8 mouse cellular contexts compared by ENCODE assay signal in the genomic region with DNA sequence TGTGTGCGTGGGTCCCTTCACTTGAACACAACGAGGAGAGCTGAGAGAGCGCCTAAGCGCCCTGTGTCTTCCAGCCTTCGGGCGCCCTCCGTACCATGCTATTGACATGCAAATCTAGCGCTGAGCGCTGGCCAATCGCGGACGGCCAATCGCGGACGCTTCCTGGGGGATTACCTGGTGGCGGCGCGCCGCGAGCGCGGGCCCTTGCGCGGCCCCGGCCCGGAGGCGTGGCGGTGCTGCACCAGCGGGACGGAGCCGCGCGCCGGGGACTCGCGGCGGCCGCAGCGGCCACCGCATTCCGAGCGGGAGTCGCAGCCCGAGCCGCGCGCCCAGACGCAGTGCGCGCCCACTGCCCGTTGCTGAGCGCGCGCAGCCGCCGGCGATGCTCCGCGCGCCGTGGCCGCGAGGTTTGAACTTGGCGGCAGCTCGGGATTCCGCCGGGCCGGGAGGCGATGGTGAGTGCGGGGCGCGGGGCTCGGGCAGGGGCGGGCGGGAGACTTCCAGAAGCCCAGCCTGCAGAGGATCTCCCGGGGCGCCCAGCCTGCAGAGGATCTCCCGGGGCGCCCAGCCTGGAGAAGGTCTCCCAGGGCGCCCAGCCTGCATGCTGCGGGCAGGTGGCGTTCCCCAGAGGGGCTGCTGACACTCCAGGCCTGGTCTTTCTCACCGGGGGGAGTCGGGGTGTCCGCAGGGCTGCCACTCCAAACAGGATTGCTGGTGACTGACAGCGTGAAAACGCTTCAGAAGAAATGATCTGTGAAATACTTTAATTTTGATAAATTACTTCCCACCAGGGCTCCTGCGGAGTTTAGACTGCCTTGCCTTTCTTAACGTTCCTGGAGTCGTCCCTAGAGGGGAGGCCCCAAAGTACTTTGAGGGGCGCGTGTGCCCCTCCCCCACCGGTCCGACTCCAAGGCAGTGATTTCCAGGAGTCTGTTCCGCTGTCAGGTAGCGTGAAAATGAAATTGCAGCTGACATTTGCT.
DNase-seq lines count a peak whose midpoint lies in the region; ATAC-seq and TF ChIP-seq lines count a peak whose summit lies in the region.

No protein-coding gene starts in this region.

- intact Hi-C loops in left cerebral cortex, postnatal 4 days (cut with DNase I), result loop anchor here (10.0 kb wide), 1 partner anchor 163 kb away; no protein-coding TSS in a partner anchor

- H3K27me3 ChIP-seq in intestine, postnatal 0 days (replicated peaks; ENCODE audit: control insufficient read depth, insufficient read depth, low read length), result no peaks in the 10 kb centered on the region

- peak overlapping the region; percentile 86 for H3K4me3 ChIP-seq in intestine, postnatal 0 days (ENCODE audit: low read depth, low read length)

- H3K9me3 ChIP-seq in intestine, postnatal 0 days (ENCODE audit: control insufficient read depth), result no peaks in the 10 kb centered on the region

- peak overlapping the region; percentile 81 for H3K4me2 ChIP-seq in intestine, postnatal 0 days (replicated peaks; ENCODE audit: low read depth)

- peak; percentile 92 for ATAC-seq in intestine, postnatal 0 days
- ATAC-seq in monocyte, adult 5-6 weeks (replicated peaks; ENCODE audit: insufficient number of reproducible peaks, low FRiP score, low TSS enrichment, poor library complexity, severe bottlenecking), result no peak

- peaks cover 12% of the 10 kb centered on the region for H3K4me1 ChIP-seq in intestine, postnatal 0 days (replicated peaks; ENCODE audit: control insufficient read depth, insufficient read depth, low read length)

- peak; percentile 85 for DNase-seq in adrenal gland, postnatal 25 days
- peak; percentile 95 for DNase-seq in embryo, embryonic 11 days
- peak; percentile 99 for DNase-seq in heart, adult 11 months
- peak; percentile 74 for DNase-seq in left cerebral cortex, postnatal 4 days
- DNase-seq in mesoderm, embryonic 11.5 days (ENCODE audit: low read depth, low spot score), result peak; percentile 90
- DNase-seq in right cerebral cortex, postnatal 4 days, result peak; percentile 69

- under 1% methylated on average over 94 of the region's 96 CpGs for WGBS in intestine, postnatal 0 days

- peak overlapping the region; percentile 79 for H3K9ac ChIP-seq in intestine, postnatal 0 days (ENCODE audit: low read depth, low read length)

- peak overlapping the region; percentile 84 for H3K27ac ChIP-seq in intestine, postnatal 0 days (ENCODE audit: low read depth, low read length)

- peak; percentile 5; the same call in 1 of the 2 replicates for TF ChIP-seq CTCF in intestine, postnatal 0 days (IDR thresholded peaks at IDR 0.05; ENCODE audit: low read depth)

- no peaks in the 10 kb centered on the region for H3K36me3 ChIP-seq in intestine, postnatal 0 days (ENCODE audit: control insufficient read depth, insufficient read depth)
